Comparison of ENCODE assay signal across 8 mouse cellular contexts in genomic region chr14:121450504-121451423, GRCm38 (mm10). TPM values are rescaled to one million over a fixed set of nuclear protein-coding genes. Genes with fewer than 3 reads are reported as not detected.
DNase-seq lines count a peak whose midpoint lies in the region; ATAC-seq and TF ChIP-seq lines count a peak whose summit lies in the region.

No protein-coding gene starts in this region.

- peak; percentile 85 for DNase-seq in CH12.LX (ENCODE audit: extremely low read depth)
- peak; percentile 60 for DNase-seq in c-Kit-positive CD71-negative TER-119-negative erythroid progenitor cells, embryonic 14.5 days (ENCODE audit: low read depth)
- peak; percentile 33 for DNase-seq in forebrain, embryonic 10.5 days (ENCODE audit: extremely low spot score, low spot score)
- peak; percentile 90 for DNase-seq in kidney, postnatal 0 days (ENCODE audit: low spot score)
- DNase-seq in liver, embryonic 11.5 days (ENCODE audit: low spot score), result peak; percentile 54
- DNase-seq in naive thymus-derived CD4-positive, alpha-beta T cell, adult 2 months (ENCODE audit: low read depth), result peak; percentile 89

- in situ Hi-C loops in CH12.LX (cut with MboI; ENCODE audit: low pct_ligation_motif_present, low pct_unique_long_range_greater_than_20kb, low sequenced_read_pairs), result loop anchor here (5.0 to 10.0 kb wide), 3 partner anchors 178 to 616 kb away; no protein-coding TSS in a partner anchor

- peak overlapping the region; percentile 35 to 59 (median 44) for H3K4me3 ChIP-seq in CH12.LX (replicated peaks in 1 of 3; ENCODE audit: low read depth in 2 of 3, low read length in 2 of 3, poor library complexity in 1 of 3)
- peak overlapping the region; percentile 39 for H3K4me3 ChIP-seq in forebrain, embryonic 10.5 days
- peak overlapping the region; percentile 34 to 35 for H3K4me3 ChIP-seq in heart, embryonic 14.5 days (ENCODE audit: control insufficient read depth in 1 of 2, insufficient read depth in 1 of 2, low read depth in 1 of 2, low read length in 2 of 2)
- H3K4me3 ChIP-seq in kidney, postnatal 0 days (replicated peaks; ENCODE audit: low read depth, low read length), result peak overlapping the region; percentile 21
- H3K4me3 ChIP-seq in liver, embryonic 11.5 days (ENCODE audit: low read depth, low read length), result peak overlapping the region; percentile 34
- peak overlapping the region; percentile 24; the same call in 1 of the 2 replicates for H3K4me3 ChIP-seq in stomach, embryonic 14.5 days (ENCODE audit: low read depth, low read length)

- H3K27ac ChIP-seq in CH12.LX (ENCODE audit: insufficient read depth, low read depth), result no peak overlapping the region
- no peak overlapping the region for H3K27ac ChIP-seq in forebrain, embryonic 10.5 days
- H3K27ac ChIP-seq in heart, embryonic 14.5 days (replicated peaks in 1 of 2; ENCODE audit: control insufficient read depth in 1 of 2, insufficient read depth in 1 of 2, low read depth in 2 of 2, low read length in 2 of 2), result no peak overlapping the region
- H3K27ac ChIP-seq in kidney, postnatal 0 days, result no peak overlapping the region
- no peak overlapping the region for H3K27ac ChIP-seq in liver, embryonic 11.5 days (ENCODE audit: low read depth, low read length)
- no peak overlapping the region for H3K27ac ChIP-seq in stomach, embryonic 14.5 days (ENCODE audit: low read length)

- H3K4me2 ChIP-seq in CH12.LX (ENCODE audit: insufficient read depth, low read depth, poor library complexity, severe bottlenecking), result peak overlapping the region; percentile 97
- peak overlapping the region; percentile 84 for H3K4me2 ChIP-seq in heart, embryonic 14.5 days (ENCODE audit: low read length)
- H3K4me2 ChIP-seq in kidney, postnatal 0 days (ENCODE audit: low read length), result peak overlapping the region; percentile 62
- peak overlapping the region; percentile 77 for H3K4me2 ChIP-seq in liver, embryonic 11.5 days
- peak overlapping the region; percentile 48 for H3K4me2 ChIP-seq in stomach, embryonic 14.5 days (replicated peaks; ENCODE audit: low read depth, low read length)

- dilution Hi-C loops in CH12.LX (cut with MboI; ENCODE audit: extremely low pct_ligation_motif_present, extremely low pct_unique_long_range_greater_than_20kb, low sequenced_read_pairs), result no loop called here

- ATAC-seq in heart, embryonic 14.5 days (ENCODE audit: insufficient number of reproducible peaks, insufficient read depth, low FRiP score, low read depth), result no peak
- peak; percentile 73 for ATAC-seq in kidney, postnatal 0 days (replicated peaks; ENCODE audit: low FRiP score, low read depth)
- 0 out of 2 replicates have a peak, but pooled peaks have one; percentile 32 for ATAC-seq in liver, embryonic 11.5 days (replicated peaks; ENCODE audit: low FRiP score)
- ATAC-seq in stomach, embryonic 14.5 days (ENCODE audit: insufficient number of reproducible peaks, insufficient read depth, low FRiP score, low read depth), result no peak

- TF ChIP-seq CTCF in CH12.LX (conservative IDR thresholded peaks at IDR 0.05 in 1 of 2, IDR thresholded peaks at IDR 0.05 in 1 of 2; ENCODE audit: low read depth in 2 of 2, low read length in 2 of 2), result peak; percentile 48 to 87
- TF ChIP-seq CTCF in kidney, postnatal 0 days (IDR thresholded peaks at IDR 0.05; ENCODE audit: low read depth), result peak; percentile 91

- H3K36me3 ChIP-seq in CH12.LX (replicated peaks in 1 of 2; ENCODE audit: control insufficient read depth in 1 of 2, insufficient read depth in 1 of 2, low read length in 1 of 2), result no peaks in the 10 kb centered on the region
- H3K36me3 ChIP-seq in forebrain, embryonic 10.5 days (replicated peaks), result no peaks in the 10 kb centered on the region
- H3K36me3 ChIP-seq in heart, embryonic 14.5 days (ENCODE audit: control insufficient read depth, insufficient read depth, low read length), result no peaks in the 10 kb centered on the region
- H3K36me3 ChIP-seq in kidney, postnatal 0 days (ENCODE audit: insufficient read depth, low read length), result no peaks in the 10 kb centered on the region
- H3K36me3 ChIP-seq in liver, embryonic 11.5 days (ENCODE audit: control insufficient read depth, insufficient read depth, low read length), result no peaks in the 10 kb centered on the region
- H3K36me3 ChIP-seq in stomach, embryonic 14.5 days (ENCODE audit: control insufficient read depth, insufficient read depth, low read length), result no peaks in the 10 kb centered on the region

- H3K9me3 ChIP-seq in CH12.LX (replicated peaks; ENCODE audit: low read length), result peaks cover 5% of the 10 kb centered on the region
- H3K9me3 ChIP-seq in forebrain, embryonic 10.5 days, result no peaks in the 10 kb centered on the region
- H3K9me3 ChIP-seq in heart, embryonic 14.5 days (ENCODE audit: control insufficient read depth, low read length), result peaks cover 10% of the 10 kb centered on the region; the same call in 1 of the 2 replicates
- H3K9me3 ChIP-seq in kidney, postnatal 0 days (replicated peaks; ENCODE audit: low read length), result no peaks in the 10 kb centered on the region
- no peaks in the 10 kb centered on the region for H3K9me3 ChIP-seq in liver, embryonic 11.5 days (ENCODE audit: control insufficient read depth, low read length)
- peaks cover 6% of the 10 kb centered on the region; the same call in 1 of the 2 replicates for H3K9me3 ChIP-seq in stomach, embryonic 14.5 days (ENCODE audit: control insufficient read depth, low read depth, low read length)

- H3K27me3 ChIP-seq in CH12.LX (replicated peaks), result peaks cover 2% of the 10 kb centered on the region
- peaks cover 7% of the 10 kb centered on the region; the same call in 1 of the 2 replicates for H3K27me3 ChIP-seq in forebrain, embryonic 10.5 days (ENCODE audit: poor library complexity, severe bottlenecking)
- H3K27me3 ChIP-seq in heart, embryonic 14.5 days (ENCODE audit: control insufficient read depth, insufficient read depth, low read length), result no peaks in the 10 kb centered on the region
- H3K27me3 ChIP-seq in kidney, postnatal 0 days (ENCODE audit: insufficient read depth, low read length), result no peaks in the 10 kb centered on the region
- H3K27me3 ChIP-seq in liver, embryonic 11.5 days (replicated peaks; ENCODE audit: control insufficient read depth, insufficient read depth, low read length), result no peaks in the 10 kb centered on the region
- no peaks in the 10 kb centered on the region for H3K27me3 ChIP-seq in stomach, embryonic 14.5 days (ENCODE audit: control insufficient read depth, insufficient read depth, low read length)

- WGBS in forebrain, embryonic 10.5 days, result 26% methylated on average over 18 of the region's 18 CpGs
- WGBS in heart, embryonic 14.5 days, result 8% methylated on average over 18 of the region's 18 CpGs
- WGBS in kidney, postnatal 0 days, result 17% methylated on average over 18 of the region's 18 CpGs
- 14% methylated on average over 18 of the region's 18 CpGs for WGBS in liver, embryonic 11.5 days
- 20% methylated on average over 18 of the region's 18 CpGs for WGBS in stomach, embryonic 14.5 days

- H3K4me1 ChIP-seq in CH12.LX (ENCODE audit: control insufficient read depth in 1 of 2, insufficient read depth in 2 of 2), result peaks cover 2 to 8% of the 10 kb centered on the region in 2 experiments; a peak in 1 of 4 replicates
- peaks cover 16% of the 10 kb centered on the region for H3K4me1 ChIP-seq in forebrain, embryonic 10.5 days
- peaks cover 8% of the 10 kb centered on the region in 2 experiments; a peak in 3 of 4 replicates for H3K4me1 ChIP-seq in heart, embryonic 14.5 days (ENCODE audit: control insufficient read depth in 2 of 2, insufficient read depth in 2 of 2, low read length in 2 of 2)
- no peaks in the 10 kb centered on the region for H3K4me1 ChIP-seq in kidney, postnatal 0 days (replicated peaks; ENCODE audit: insufficient read depth, low read length)
- peaks cover 15% of the 10 kb centered on the region for H3K4me1 ChIP-seq in liver, embryonic 11.5 days (replicated peaks; ENCODE audit: control insufficient read depth, insufficient read depth, low read length)
- no peaks in the 10 kb centered on the region for H3K4me1 ChIP-seq in stomach, embryonic 14.5 days (ENCODE audit: control insufficient read depth, insufficient read depth, low read length)

- peak; percentile 78 for TF ChIP-seq RAD21 in CH12.LX (IDR thresholded peaks at IDR 0.05; ENCODE audit: low read depth, low read length)

- no peaks in the 10 kb centered on the region for H3K79me2 ChIP-seq in CH12.LX (replicated peaks; ENCODE audit: control insufficient read depth, extremely low read depth, insufficient read depth, poor library complexity, severe bottlenecking)

- no peak for TF ChIP-seq POLR2A in CH12.LX (IDR thresholded peaks at IDR 0.05; ENCODE audit: low read depth, low read length)

- no peak for TF ChIP-seq EP300 in CH12.LX (IDR thresholded peaks at IDR 0.05; ENCODE audit: low read length)

- peak overlapping the region; percentile 72 for H3K9ac ChIP-seq in CH12.LX (ENCODE audit: insufficient read depth, low read depth)
- H3K9ac ChIP-seq in heart, embryonic 14.5 days (ENCODE audit: low read length), result peak overlapping the region; percentile 67
- no peak overlapping the region for H3K9ac ChIP-seq in kidney, postnatal 0 days (ENCODE audit: low read depth, low read length)
- H3K9ac ChIP-seq in liver, embryonic 11.5 days (ENCODE audit: low read depth, low read length), result peak overlapping the region; percentile 13; the same call in 1 of the 2 replicates
- no peak overlapping the region; the same call in 1 of the 2 replicates for H3K9ac ChIP-seq in stomach, embryonic 14.5 days (replicated peaks; ENCODE audit: low read depth, low read length)

TF ChIP-seq in CH12.LX, 34 proteins besides CTCF, POLR2A, EP300 and RAD21 (continues in another document):
- TF ChIP-seq NRF1 (IDR thresholded peaks at IDR 0.05; ENCODE audit: low read depth, low read length) (no peak), USF1 (IDR thresholded peaks at IDR 0.05; ENCODE audit: low read depth, low read length) (no peak), MYC (IDR thresholded peaks at IDR 0.05; ENCODE audit: low read depth, low read length) (no peak), MXI1 (IDR thresholded peaks at IDR 0.05; ENCODE audit: low read depth, low read length) (0 out of 2 replicates have a peak, but pooled peaks have one; percentile 23), MAX (IDR thresholded peaks at IDR 0.05; ENCODE audit: low read length) (no peak), IRF4 (IDR thresholded peaks at IDR 0.05; ENCODE audit: low read depth, low read length) (no peak; the same call in none of the 2 replicates), CHD1 (IDR thresholded peaks at IDR 0.05; ENCODE audit: low read depth, low read length) (no peak), JUN (IDR thresholded peaks at IDR 0.05; ENCODE audit: insufficient read depth, low read depth, low read length) (no peak)

RNA-seq across cellular contexts. Expression of gene Slc15a1, which starts 54.3 kb away (rescaled TPM):
- total RNA-seq in CH12.LX (2012; rRNA removed) (0.04 and 0.08 TPM in 2 replicates), CH12.LX (2014; rRNA removed) (0.09 and 0.19 TPM in 2 replicates)
- not detected in 2 replicates for polyA plus RNA-seq in CH12.LX (2012; ENCODE audit: insufficient read length, low read depth)
- polyA plus RNA-seq in forebrain, embryonic 10.5 days (2016; fragmentation: Nextera tagmentation; extraction: Ambion mirVana), result not detected in 2 replicates
- 0.09 TPM in 1 of 2 replicates, not detected in the other for polyA plus RNA-seq in heart, embryonic 14.5 days (2014; fragmentation: Nextera tagmentation; extraction: Ambion mirVana)
- polyA plus RNA-seq in kidney, postnatal 0 days (2015; fragmentation: Nextera tagmentation; extraction: Ambion mirVana), result 0.74 and 1.2 TPM in 2 replicates
- polyA plus RNA-seq in liver, embryonic 11.5 days (2014; fragmentation: Nextera tagmentation; extraction: Ambion mirVana), result 0.10 TPM in 1 of 2 replicates, not detected in the other
- polyA plus RNA-seq in stomach, embryonic 14.5 days (2014; fragmentation: Nextera tagmentation; extraction: Ambion mirVana), result 0.10 TPM in 1 of 2 replicates, not detected in the other

Comparison
In these comparisons a context has a peak if more than half of its experiments do, and no peak if none do; other contexts are left out.
1. DNase-seq: peak in every context shown above with its lines; median percentile 90 in kidney, postnatal 0 days; 89 in naive thymus-derived CD4-positive, alpha-beta T cell, adult 2 months; 85 in CH12.LX; 60 in c-Kit-positive CD71-negative TER-119-negative erythroid progenitor cells, embryonic 14.5 days; 54 in liver, embryonic 11.5 days; 33 in forebrain, embryonic 10.5 days.
2. H3K9ac ChIP-seq: peak in CH12.LX (single experiment), heart, embryonic 14.5 days (single experiment) and liver, embryonic 11.5 days (single experiment); none in kidney, postnatal 0 days (single experiment) and stomach, embryonic 14.5 days (single experiment).
3. ATAC-seq: peak in kidney, postnatal 0 days (single experiment) and liver, embryonic 11.5 days (single experiment); none in heart, embryonic 14.5 days (single experiment) and stomach, embryonic 14.5 days (single experiment).
4. Peak in every context shown above with its lines, with median percentiles within 50 percentile points of each other: H3K4me2 ChIP-seq and H3K4me3 ChIP-seq.